Mouse (Mus musculus): ENCODE data around the gene Gm20604. TPM values are rescaled to one million over a fixed set of nuclear protein-coding genes. Genes with fewer than 3 reads are reported as not detected.
A peak's percentile ranks its signal among the peaks of the same experiment; 100 is the strongest.

Gene Gm20604
- total RNA-seq, 2 experiments from 2014 or later: 12.9 to 21.0 TPM

DNA sequence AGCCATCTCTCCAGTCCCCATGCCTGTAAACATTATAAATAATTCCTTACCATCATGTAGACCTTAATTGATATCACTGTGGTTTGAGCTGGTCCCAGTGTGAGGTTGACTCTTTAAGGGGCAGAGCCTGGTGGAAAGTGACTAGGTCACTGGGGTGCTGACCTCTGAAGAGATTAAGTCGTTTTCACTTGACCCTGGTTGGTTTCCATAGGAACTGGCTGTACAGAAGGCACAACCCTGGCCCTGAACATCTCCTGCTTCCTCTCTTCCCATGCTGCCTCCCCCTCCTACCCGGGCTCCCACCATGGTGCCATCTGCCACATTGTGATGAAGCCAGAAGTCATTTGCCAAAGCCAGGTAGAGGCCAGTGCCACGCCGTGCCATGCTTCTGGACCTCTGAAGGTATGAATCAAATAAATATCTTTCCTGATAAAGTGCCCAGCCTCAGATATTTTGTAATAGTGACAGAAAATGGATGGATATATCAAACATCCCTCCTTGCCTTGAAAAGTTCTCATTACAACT is 47.6 kb downstream of the Gm20604 start:
- no peak for ATAC-seq (replicated peaks; ENCODE audit: low FRiP score, poor library complexity, severe bottlenecking)

DNA sequence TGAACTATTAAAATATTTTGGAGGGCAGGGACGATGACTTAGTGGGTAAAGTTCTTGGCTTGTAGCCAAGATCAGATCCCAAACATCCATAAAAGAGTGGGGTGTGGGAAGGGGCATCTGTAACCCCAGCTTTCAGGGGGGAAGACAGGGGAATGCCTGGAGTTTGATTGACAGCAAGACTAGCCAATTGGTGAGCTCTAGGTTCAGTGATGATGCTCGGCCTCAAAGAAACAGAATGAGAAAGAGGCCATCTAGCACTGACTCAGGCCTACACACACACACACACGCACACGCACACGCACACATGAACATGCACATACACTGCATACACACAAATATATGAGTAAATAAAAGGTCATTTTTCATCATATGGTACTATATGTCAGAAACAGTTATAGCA is 48.6 kb downstream of the Gm20604 start:
- ATAC-seq (replicated peaks; ENCODE audit: low FRiP score, poor library complexity, severe bottlenecking): no peak

DNA sequence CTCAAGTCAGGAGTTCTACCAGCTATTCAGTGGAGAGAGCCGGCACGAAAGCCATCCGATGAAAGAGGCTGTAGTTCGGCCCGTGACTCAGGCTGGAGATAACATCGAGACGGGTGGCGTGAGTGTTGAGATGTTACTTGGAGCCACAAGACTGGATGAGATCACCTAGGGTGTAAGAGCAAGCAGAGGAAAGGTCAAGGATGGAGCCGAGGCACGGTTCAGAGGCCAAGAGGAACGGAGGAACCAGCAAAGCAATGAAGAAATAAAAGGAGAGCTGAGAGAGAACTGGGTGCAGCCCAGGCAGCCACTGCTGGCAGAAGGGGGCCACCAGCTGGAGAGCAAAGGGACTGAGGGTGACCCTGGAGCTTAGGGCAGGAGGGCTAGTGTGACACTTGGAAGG is 50.3 kb downstream of the Gm20604 start:
- ATAC-seq (replicated peaks; ENCODE audit: low FRiP score, poor library complexity, severe bottlenecking): no peak

DNA sequence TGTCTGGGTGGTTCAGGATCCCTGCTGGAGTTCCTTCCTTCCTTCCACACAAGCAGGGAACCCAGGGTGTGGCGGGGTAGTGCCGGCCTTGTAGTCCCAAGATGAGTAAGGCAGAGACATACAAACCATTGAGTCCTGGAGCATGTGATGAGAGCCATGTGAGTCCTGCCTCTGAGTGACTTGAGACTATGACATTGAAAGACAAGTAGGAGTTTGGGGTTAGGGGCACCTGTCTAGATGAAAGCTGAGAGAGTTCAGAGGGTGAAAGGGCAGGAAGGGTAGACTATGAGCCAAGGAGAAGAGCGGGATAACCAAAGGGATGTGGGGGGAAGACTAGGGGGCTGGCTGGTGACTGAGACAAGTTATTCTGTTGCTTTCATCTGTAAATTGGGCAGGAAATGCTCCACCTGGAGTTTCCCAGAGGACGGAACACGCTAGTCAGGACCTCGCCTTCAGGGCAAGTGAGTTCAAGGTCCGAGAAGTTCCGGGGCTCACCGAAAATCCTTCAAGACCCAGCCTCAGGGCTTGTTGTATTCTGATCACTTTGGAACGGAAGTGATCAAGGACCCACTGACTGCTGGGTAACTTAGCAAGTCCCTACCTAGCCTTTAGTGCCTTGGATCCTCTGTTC is 51.5 kb downstream of the Gm20604 start:
- ATAC-seq (replicated peaks; ENCODE audit: low FRiP score, poor library complexity, severe bottlenecking): no peak

DNA sequence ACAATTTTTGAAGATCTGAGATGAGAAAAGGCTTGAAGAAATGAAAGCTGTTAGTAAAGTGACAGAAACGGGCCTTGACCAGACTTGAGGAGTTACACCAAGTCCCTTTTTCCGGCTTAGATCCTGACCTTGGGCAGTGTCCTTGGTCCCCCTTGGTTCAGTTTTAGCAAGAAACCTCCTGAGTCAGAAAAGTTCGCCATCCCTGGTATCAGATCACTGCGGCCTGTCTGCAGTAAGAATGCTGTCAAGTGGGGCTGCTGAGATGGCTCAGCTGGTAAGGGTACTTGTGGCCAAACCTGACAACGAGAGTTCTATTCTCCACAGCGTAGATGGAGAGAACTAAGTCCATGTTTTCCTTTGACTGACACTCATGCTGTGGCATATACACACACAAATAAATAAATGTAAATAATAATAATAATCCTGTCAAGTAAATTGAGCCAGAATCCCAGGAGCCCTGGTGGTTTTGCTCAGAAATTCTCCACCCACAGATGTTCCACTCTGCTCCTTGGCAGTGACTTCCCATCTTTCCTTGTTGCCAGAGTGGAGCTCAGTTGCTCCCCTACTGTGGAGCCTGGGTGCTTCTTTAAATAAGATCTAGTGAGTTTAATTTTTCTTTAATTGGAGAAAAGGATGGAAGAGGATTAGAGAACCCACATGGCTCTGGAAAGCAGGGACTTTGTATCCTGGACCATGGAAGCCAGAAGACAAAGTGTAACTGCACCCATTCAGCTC is 52.4 kb downstream of the Gm20604 start:
- no peak for ATAC-seq (replicated peaks; ENCODE audit: low FRiP score, poor library complexity, severe bottlenecking)

DNA sequence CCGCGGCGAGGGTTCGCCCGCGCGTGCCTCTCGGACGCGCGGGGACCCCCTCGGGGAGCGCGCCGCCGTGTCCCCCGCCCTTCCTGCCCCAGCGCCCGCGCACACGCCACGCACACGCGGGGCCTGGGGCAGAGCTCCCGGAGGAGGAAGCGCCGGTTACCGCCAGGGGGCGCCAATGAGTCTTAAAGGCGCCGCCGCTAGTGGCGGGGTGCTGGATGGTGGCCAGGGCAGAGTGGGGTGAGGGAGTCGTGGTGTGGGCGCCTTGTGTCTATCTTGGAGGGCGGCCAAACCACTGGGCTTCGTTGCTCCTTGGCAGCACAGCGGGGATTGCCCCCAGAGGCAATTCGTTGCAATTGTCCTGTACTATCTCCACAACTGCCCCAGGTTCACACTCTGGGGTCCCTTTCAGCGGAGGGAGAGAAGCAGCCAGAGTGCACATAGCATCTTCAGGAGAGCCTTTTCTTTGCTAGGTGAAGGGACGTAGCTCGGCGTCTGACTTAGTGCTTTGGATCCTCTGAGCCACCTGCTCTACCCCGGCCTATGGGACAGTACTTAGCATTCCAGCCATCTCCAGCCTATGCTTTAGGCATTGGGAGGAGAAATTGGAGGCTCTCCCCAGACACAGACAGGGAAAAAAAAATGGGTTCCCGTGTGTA is 53.1 kb downstream of the Gm20604 start:
- ATAC-seq (replicated peaks; ENCODE audit: low FRiP score, poor library complexity, severe bottlenecking): peak; percentile 50

DNA sequence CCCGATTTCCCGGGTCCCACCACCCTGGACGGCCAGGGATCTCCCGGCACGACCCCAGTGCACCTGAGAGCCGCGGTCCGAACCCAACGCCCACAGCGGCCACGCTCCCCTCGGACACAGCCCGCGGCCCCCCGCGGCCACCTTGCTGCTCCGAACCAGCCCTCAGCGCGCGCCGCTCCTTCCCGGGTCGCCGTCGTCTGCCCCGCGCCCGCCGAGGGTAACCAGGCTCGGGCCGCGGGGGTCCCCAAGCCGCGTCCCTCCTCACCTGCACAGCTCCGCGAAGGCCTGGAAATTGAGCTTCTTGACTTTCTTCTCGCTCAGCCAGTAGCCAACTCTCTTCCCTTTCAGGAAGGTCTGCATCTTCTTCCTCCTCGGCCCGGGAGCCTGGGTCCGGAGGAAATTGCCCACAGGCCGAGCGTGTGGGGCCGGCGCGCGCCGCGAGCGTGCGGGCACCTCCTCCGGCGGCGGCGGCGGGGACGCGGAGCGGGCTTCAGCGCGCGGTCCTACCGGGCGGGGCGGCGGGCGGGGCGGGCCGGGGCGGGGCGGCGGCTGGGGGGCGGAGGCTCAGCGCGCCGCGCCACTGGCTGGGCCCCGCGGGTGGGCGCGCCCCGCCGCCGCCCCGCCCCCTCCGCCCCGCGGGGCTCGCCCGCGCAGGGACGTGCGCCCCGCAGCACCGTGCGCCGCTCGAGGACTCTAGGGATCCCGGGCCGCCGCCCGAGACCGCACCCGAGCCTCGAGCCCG is 53.8 kb downstream of the Gm20604 start, which contains the start of gene Itpk1:
Gene Itpk1 (minus strand): TSS at position 474 of the 742 bp plus-strand sequence.
- ATAC-seq (replicated peaks; ENCODE audit: low FRiP score, poor library complexity, severe bottlenecking): peak; percentile 75

DNA sequence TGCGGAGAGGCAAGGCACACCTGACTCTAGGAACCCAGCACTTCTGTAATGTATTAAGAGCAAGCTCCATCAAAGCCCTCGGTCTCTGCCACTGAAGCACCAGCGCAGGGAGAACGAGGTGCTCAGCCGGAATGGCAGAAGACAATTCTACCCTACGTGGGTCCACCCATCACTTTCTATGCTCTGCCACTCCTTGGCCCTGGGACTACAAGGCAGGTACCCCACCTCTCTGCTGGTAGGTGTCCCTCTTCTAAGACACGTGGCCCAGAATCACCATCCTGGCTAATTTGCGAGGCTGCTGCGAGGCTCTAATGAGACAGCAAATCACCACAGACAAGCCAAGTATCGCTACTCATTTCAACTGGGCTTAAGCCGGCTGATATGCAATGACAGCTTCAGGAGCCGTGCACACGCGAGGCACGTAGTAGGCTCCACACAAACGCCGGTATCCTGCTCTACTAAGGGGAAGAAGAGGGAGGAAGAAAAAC is 54.5 kb downstream of the Gm20604 start:
- ATAC-seq (replicated peaks; ENCODE audit: low FRiP score, poor library complexity, severe bottlenecking): 0 out of 2 replicates have a peak, but pooled peaks have one; percentile 13

DNA sequence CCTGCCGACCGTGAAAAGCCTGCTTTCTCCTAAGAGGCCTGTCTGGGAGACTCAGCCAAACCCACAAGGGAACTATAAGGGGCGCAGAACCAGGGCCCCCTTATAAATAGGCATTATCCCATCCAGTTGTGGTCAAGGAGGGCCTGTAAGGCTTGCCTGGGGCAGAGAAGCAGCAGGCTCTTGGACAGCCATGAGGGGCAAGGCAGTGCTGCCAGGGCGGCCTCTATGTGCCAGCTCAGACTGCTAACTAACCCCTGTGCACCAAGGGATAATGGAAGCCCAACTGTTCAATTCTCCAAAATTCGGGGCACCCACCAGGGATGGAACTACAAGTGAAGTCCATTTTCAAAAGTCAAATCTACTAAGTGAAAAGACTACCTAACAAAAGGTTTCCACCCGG is 55.0 kb downstream of the Gm20604 start:
- no peak for ATAC-seq (replicated peaks; ENCODE audit: low FRiP score, poor library complexity, severe bottlenecking)

DNA sequence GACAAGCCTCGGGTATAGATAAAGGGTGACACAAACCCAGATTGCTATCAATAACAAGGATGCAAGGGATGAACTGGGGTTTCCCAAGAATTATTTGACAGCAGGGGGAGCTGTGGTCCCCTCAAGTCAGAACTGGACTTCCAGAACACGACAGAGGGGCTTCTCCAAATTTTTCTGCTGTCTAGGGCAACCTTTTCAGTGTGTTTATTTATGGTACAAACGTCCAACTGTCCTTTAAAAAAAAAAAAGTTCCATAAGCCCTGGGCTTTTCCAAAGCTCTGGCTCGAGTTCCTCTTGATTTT is 55.4 kb downstream of the Gm20604 start:
- no peak for ATAC-seq (replicated peaks; ENCODE audit: low FRiP score, poor library complexity, severe bottlenecking)

DNA sequence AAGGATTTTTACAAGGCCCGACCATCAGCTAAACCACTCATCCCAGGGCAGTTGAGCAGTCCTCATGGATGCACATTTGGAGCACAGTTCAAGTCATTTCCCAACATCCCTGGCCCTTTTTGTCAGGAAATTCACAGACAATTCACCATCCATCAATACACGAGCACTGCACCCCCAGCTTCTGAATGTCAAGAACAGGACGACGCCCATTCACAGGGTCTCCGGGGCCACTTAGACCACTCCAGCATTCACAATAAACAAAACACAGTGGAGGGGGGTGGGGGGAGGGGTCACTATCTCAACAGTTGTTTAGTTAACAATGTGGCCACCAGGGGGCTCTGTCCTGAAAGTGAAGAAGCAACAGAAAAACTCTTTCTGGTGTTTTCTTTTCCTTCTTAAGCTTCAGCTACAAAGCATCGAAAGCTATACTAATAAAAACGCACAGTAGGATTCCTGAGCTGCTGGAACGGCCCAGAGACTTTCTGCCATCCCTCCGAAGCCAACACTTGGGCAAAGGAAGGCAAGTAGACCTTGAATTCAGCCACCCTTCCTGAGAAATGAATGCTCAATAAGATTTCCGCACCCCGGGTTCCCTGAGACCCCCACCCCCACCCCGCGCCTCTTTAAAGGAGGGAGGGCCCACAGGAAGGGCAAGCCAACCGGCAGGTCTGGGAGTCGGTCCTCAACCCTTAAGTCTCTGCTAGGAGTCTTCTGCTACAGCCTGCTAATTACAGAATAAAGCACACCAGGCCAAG is 55.9 kb downstream of the Gm20604 start:
- ATAC-seq (replicated peaks; ENCODE audit: low FRiP score, poor library complexity, severe bottlenecking): no peak

DNA sequence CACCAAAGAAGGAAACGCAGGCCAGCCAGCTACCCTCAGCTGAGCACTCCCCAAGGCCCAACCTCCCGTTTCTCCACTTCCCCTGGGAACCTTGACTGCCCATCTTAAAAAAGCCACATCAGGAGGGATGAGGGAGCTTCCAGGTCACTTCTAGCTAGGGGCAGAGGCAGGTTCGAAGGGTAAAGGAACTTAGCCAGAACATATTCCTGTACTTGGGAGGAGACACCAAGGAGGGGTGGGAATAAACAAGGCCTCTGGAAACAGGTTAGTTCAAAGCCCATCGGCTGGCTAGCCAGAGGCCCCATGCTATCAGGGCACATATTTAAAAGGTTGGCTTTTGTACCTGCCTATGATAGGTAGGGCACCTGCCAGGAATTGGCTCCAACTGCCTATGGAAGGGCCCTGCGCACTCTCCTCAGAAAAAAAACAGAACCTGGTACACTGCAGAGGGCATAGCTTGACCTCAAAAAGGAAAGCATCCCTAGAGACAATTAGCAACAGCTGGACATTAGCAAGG is 56.7 kb downstream of the Gm20604 start:
- no peak for ATAC-seq (replicated peaks; ENCODE audit: low FRiP score, poor library complexity, severe bottlenecking)

DNA sequence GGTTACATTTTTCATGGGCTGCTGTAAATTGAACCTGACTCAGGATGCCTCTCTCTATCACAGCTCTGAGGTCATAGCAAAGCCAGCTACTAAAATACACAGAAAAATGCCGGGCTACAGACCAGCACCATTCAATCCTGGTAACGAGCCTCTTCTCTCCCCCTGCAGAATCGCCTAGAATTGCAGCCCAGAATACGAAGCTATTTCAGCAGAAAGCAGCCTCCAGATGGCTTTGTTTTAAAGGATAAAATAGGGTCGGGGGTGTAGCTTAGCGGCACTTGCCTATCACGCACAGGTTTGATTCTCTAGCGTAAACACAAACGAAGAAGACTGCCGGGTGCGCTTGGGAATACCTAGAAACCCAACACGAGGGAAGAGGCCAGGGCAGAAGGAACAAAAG is 58.0 kb downstream of the Gm20604 start:
- ATAC-seq (replicated peaks; ENCODE audit: low FRiP score, poor library complexity, severe bottlenecking): no peak

DNA sequence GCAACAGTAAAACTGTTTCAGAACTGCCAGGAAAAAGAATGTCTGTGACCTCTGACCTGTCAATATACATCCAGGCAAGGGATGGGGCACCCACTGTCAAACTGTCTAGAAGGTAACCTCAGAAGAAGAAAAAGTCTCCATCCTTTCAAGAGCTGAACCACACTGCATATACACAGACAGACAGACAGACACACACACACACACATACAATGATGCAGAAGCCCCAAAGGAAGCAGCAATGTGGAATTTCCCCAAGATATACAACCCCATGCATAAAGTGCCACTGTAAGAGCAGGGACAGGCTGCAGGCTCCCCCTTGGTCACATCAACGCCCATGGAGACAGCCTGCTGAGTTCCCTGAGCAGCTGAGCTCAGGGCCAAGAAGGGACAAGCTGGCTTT is 59.3 kb downstream of the Gm20604 start:
- no peak for ATAC-seq (replicated peaks; ENCODE audit: low FRiP score, poor library complexity, severe bottlenecking)

DNA sequence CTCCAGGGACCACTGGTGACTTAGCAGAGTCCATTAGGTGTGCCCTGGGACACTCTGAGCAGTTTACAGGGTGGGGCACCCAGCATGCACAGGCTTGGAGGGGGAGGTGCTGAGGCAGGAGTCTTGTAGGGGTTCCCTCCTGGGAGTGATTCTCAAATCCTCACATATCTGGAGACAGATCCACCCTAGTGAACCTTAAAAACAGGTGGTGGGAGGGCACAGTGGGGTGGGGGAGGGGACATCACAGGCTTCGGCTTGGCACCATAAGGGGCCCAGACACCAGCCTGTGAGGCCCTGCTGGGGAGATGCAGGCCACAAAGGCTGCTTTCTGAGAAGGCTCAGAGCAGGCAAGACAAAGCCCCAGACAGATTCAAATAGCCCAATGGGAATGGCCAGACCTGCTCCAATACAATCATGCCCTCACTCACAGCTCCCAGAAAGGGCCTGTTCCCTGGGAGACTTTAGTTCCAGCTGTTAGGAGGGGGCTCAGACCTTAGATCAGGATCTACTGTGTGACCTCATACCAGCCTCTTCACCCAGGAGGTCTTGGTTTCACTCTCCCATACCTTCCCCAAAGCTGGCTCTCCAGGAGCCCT is 60.3 kb downstream of the Gm20604 start:
- no peak for ATAC-seq (replicated peaks; ENCODE audit: low FRiP score, poor library complexity, severe bottlenecking)

DNA sequence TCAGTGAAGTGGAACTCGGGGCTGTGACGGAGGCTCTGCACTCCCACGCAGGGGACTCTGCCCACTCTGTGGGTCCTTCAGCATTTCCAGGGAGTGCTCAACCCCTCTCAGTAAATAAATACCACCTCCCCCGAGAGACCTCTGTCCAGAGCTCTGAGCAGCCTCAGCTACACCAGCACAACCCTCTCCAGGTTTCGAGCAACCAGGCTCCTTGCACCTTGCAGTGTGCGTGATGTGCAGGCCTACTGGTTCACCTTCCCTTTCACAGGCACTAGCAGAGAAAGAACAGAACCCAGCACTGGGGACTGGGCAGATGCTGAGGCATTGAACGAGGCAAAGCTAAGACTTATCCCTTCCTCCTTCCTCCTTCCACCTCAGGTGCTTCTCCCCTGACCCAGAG is 61.1 kb downstream of the Gm20604 start:
- ATAC-seq (replicated peaks; ENCODE audit: low FRiP score, poor library complexity, severe bottlenecking): no peak

DNA sequence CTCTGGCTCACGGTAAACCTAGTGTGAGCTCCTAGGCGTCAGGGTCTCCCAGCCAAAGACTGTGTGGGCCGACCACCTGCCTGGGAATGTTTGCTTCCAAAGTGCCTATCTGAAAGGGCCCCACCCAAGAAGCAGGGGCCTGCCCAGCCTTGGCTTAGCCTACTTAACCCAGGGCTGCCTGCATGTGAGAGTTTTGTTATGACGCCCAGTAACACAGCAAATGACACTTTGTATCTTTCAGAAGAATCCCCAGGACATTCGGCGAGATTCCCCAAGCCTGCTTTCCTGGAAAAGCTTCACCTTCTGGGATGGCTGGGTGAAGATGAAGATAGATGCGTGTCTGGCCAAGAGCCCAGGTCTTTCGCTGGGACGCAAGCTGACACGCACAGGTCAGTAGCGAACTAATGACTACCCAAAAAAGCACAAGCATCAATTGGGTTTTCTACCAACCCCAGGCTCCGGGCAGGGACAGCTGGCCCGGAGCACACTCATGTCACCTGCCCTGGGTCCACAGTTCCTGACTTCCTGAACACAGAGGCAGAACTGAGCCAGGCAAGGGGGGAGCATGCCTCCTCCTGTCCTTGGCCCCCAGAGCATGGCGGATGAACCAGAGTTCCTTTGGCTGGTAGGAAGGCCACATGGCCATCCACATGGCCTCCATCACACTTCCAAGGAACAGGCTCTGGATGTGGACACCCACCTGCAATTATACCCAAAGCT is 61.7 kb downstream of the Gm20604 start:
- ATAC-seq (replicated peaks; ENCODE audit: low FRiP score, poor library complexity, severe bottlenecking): no peak
